Mouse (Mus musculus): Measurements from ENCODE around the gene Josd1.
A peak's percentile ranks its signal among the peaks of the same experiment; 100 is the strongest.

Josd1 gene

GRCm38 (mm10) chr15:79687646-79688267 is at the start of gene Josd1:
TSS of gene Josd1 (minus strand) at chr15:79687919.
- DNase-seq (ENCODE audit: low spot score): peak; percentile 95

GRCm38 (mm10) chr15:79734311-79734710 is 46.6 kb upstream of the Josd1 start:
- no peak for DNase-seq (ENCODE audit: low spot score)

- DNase-seq (ENCODE audit: low spot score): no peak
Measured at GRCm38 (mm10) chr15:79733640-79734039, 45.9 kb upstream of the Josd1 start.

GRCm38 (mm10) chr15:79733192-79733591 is 45.5 kb upstream of the Josd1 start:
- no peak for DNase-seq (ENCODE audit: low spot score)

- no peak for DNase-seq (ENCODE audit: low spot score)
Measured at GRCm38 (mm10) chr15:79731554-79731953, 43.8 kb upstream of the Josd1 start.

GRCm38 (mm10) chr15:79728731-79729388 is 41.1 kb upstream of the Josd1 start:
- no peak for DNase-seq (ENCODE audit: low spot score)

GRCm38 (mm10) chr15:79728311-79728710 is 40.6 kb upstream of the Josd1 start:
- no peak for DNase-seq (ENCODE audit: low spot score)

GRCm38 (mm10) chr15:79727840-79728239 is 40.1 kb upstream of the Josd1 start:
- DNase-seq (ENCODE audit: low spot score): no peak

GRCm38 (mm10) chr15:79725190-79725789 is 37.6 kb upstream of the Josd1 start:
- no peak for DNase-seq (ENCODE audit: low spot score)

GRCm38 (mm10) chr15:79723439-79723838 is 35.7 kb upstream of the Josd1 start:
- DNase-seq (ENCODE audit: low spot score): peak; percentile 60

- DNase-seq (ENCODE audit: low spot score): peak; percentile 45
Measured at GRCm38 (mm10) chr15:79720796-79721195, 33.1 kb upstream of the Josd1 start.

GRCm38 (mm10) chr15:79720267-79720666 is 32.5 kb upstream of the Josd1 start:
- no peak for DNase-seq (ENCODE audit: low spot score)

GRCm38 (mm10) chr15:79716710-79717109 is 29.0 kb upstream of the Josd1 start:
- no peak for DNase-seq (ENCODE audit: low spot score)

GRCm38 (mm10) chr15:79715646-79716045 is 27.9 kb upstream of the Josd1 start:
- DNase-seq (ENCODE audit: low spot score): no peak

- DNase-seq (ENCODE audit: low spot score): no peak
Measured at GRCm38 (mm10) chr15:79708229-79708822, 20.6 kb upstream of the Josd1 start.

GRCm38 (mm10) chr15:79706603-79707214 is 19.0 kb upstream of the Josd1 start:
- DNase-seq (ENCODE audit: low spot score): no peak

GRCm38 (mm10) chr15:79697558-79698187 is 10.0 kb upstream of the Josd1 start:
- DNase-seq (ENCODE audit: low spot score): no peak

- no peak for DNase-seq (ENCODE audit: low spot score)
Measured at GRCm38 (mm10) chr15:79697011-79697410, 9.3 kb upstream of the Josd1 start.

GRCm38 (mm10) chr15:79696508-79696907 is 8.8 kb upstream of the Josd1 start:
- no peak for DNase-seq (ENCODE audit: low spot score)

GRCm38 (mm10) chr15:79695516-79695915 is 7.8 kb upstream of the Josd1 start:
- no peak for DNase-seq (ENCODE audit: low spot score)

GRCm38 (mm10) chr15:79694512-79694911 is 6.8 kb upstream of the Josd1 start:
- DNase-seq (ENCODE audit: low spot score): no peak

GRCm38 (mm10) chr15:79693740-79694139 is 6.0 kb upstream of the Josd1 start:
- no peak for DNase-seq (ENCODE audit: low spot score)
